Mouse (Mus musculus): ENCODE data around the gene Abhd12.

The Abhd12 gene

GRCm38 (mm10) chr2:150851251-150851650 lies 53.3 kb downstream of the Abhd12 start:
- DNase-seq (ENCODE audit: low spot score), result no peak

GRCm38 (mm10) chr2:150847436-150847995 lies 57.0 kb downstream of the Abhd12 start:
- DNase-seq (ENCODE audit: low spot score), result no peak

- DNase-seq (ENCODE audit: low spot score), result peak; percentile 46
Observed at GRCm38 (mm10) chr2:150844798-150845197, 59.7 kb downstream of the Abhd12 start.

GRCm38 (mm10) chr2:150842049-150842461 lies 62.5 kb downstream of the Abhd12 start:
- no peak for DNase-seq (ENCODE audit: low spot score)

- no peak for DNase-seq (ENCODE audit: low spot score)
Observed at GRCm38 (mm10) chr2:150841109-150841508, 63.4 kb downstream of the Abhd12 start.

GRCm38 (mm10) chr2:150839686-150840471 lies 64.7 kb downstream of the Abhd12 start:
- DNase-seq (ENCODE audit: low spot score), result peak; percentile 60

- DNase-seq (ENCODE audit: low spot score), result no peak
Observed at GRCm38 (mm10) chr2:150837781-150838180, 66.8 kb downstream of the Abhd12 start.

GRCm38 (mm10) chr2:150836906-150837305 lies 67.6 kb downstream of the Abhd12 start:
- no peak for DNase-seq (ENCODE audit: low spot score)

GRCm38 (mm10) chr2:150835975-150836374 lies 68.6 kb downstream of the Abhd12 start:
- DNase-seq (ENCODE audit: low spot score), result no peak

GRCm38 (mm10) chr2:150834616-150835015 lies 69.9 kb downstream of the Abhd12 start:
- DNase-seq (ENCODE audit: low spot score), result no peak

GRCm38 (mm10) chr2:150832029-150832428 lies 72.5 kb downstream of the Abhd12 start:
- no peak for DNase-seq (ENCODE audit: low spot score)

GRCm38 (mm10) chr2:150830911-150831441 lies 73.6 kb downstream of the Abhd12 start:
- DNase-seq (ENCODE audit: low spot score), result no peak

- DNase-seq (ENCODE audit: low spot score), result no peak
Observed at GRCm38 (mm10) chr2:150830011-150830410, 74.5 kb downstream of the Abhd12 start.

- no peak for DNase-seq (ENCODE audit: low spot score)
Observed at GRCm38 (mm10) chr2:150828654-150829053, 75.9 kb downstream of the Abhd12 start.

- DNase-seq (ENCODE audit: low spot score), result no peak
Observed at GRCm38 (mm10) chr2:150828164-150828563, 76.4 kb downstream of the Abhd12 start.

GRCm38 (mm10) chr2:150826426-150826825 lies 78.1 kb downstream of the Abhd12 start:
- peak; percentile 88 for DNase-seq (ENCODE audit: low spot score)

- peak; percentile 83 for DNase-seq (ENCODE audit: low spot score)
Observed at GRCm38 (mm10) chr2:150822987-150823386, 81.6 kb downstream of the Abhd12 start.

- no peak for DNase-seq (ENCODE audit: low spot score)
Observed at GRCm38 (mm10) chr2:150820720-150821119, 83.8 kb downstream of the Abhd12 start.

GRCm38 (mm10) chr2:150818742-150819141 lies 85.8 kb downstream of the Abhd12 start:
- peak; percentile 81 for DNase-seq (ENCODE audit: low spot score)

- DNase-seq (ENCODE audit: low spot score), result peak; percentile 61
Observed at GRCm38 (mm10) chr2:150816676-150817402, 87.7 kb downstream of the Abhd12 start.

GRCm38 (mm10) chr2:150812816-150813215 lies 91.7 kb downstream of the Abhd12 start:
- DNase-seq (ENCODE audit: low spot score), result no peak

- DNase-seq (ENCODE audit: low spot score), result no peak
Observed at GRCm38 (mm10) chr2:150810603-150811002, 93.9 kb downstream of the Abhd12 start.

GRCm38 (mm10) chr2:150808812-150809211 lies 95.7 kb downstream of the Abhd12 start:
- no peak for DNase-seq (ENCODE audit: low spot score)
